Mouse (Mus musculus): ENCODE data around the gene Snf8.

Gene Snf8

GRCm38 (mm10) chr11:96074351-96075176 is 39.9 kb downstream of the Snf8 start:
- DNase-seq (ENCODE audit: low spot score in 2 of 2): peak in 1 of 2 experiments; percentile 21

GRCm38 (mm10) chr11:96075177-96075508 is 40.5 kb downstream of the Snf8 start:
- DNase-seq (ENCODE audit: low spot score in 2 of 2): no peak

GRCm38 (mm10) chr11:96075509-96076220 is 41.0 kb downstream of the Snf8 start, which contains the start of gene Atp5g1:
TSS of gene Atp5g1 (minus strand) at chr11:96075670.
- DNase-seq (ENCODE audit: low spot score in 2 of 2): peak; percentile 100

- no peak for DNase-seq (ENCODE audit: low spot score in 2 of 2)
Observed at GRCm38 (mm10) chr11:96076221-96077105, 41.8 kb downstream of the Snf8 start.

GRCm38 (mm10) chr11:96080736-96081135 is 46.1 kb downstream of the Snf8 start:
- no peak for DNase-seq (ENCODE audit: low spot score in 2 of 2)

- DNase-seq (ENCODE audit: low spot score in 2 of 2): no peak
Observed at GRCm38 (mm10) chr11:96082682-96083081, 48.0 kb downstream of the Snf8 start.

- no peak for DNase-seq (ENCODE audit: low spot score in 2 of 2)
Observed at GRCm38 (mm10) chr11:96087981-96088380, 53.3 kb downstream of the Snf8 start.

- no peak for DNase-seq (ENCODE audit: low spot score in 2 of 2)
Observed at GRCm38 (mm10) chr11:96091073-96091472, 56.4 kb downstream of the Snf8 start.

- DNase-seq (ENCODE audit: low spot score in 2 of 2): peak in 1 of 2 experiments; percentile 50
Observed at GRCm38 (mm10) chr11:96092674-96093291, 58.1 kb downstream of the Snf8 start.

GRCm38 (mm10) chr11:96093361-96093760 is 58.7 kb downstream of the Snf8 start:
- DNase-seq (ENCODE audit: low spot score in 2 of 2): peak in 1 of 2 experiments; percentile 48

All from heart, adult 9 months (tissue).